8 mouse cellular contexts compared by ENCODE assay signal in the genomic region with DNA sequence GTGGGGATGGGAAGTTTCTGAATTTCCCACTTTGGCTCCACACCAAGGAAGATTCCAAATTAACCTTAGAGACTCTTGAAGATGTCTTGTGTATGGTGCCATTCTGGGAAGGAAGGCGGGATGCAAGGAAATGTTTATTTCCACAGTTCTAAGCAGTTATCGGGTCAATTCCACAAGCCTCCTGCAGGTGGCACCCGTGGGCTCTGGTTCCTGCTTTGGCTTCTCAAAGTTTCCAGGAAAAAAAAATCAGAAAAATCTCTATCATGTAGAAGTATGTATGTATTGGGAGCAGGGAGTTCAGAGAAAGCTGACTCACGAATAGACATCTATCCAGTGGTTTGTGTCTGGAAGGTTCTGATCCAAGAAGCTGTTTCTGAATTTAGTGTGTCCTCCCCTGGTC. TPM values are rescaled to one million over a fixed set of nuclear protein-coding genes. Genes with fewer than 3 reads are reported as not detected.
DNase-seq lines count a peak whose midpoint lies in the region; ATAC-seq lines count a peak whose summit lies in the region.
"Had no signal": no experiment of that assay in that cellular context is flagged by ENCODE, and none has a peak within 500 bp of the region (broad histone marks: within the 10 kb centered on the region; RNA-seq: fewer than 3 reads in every experiment).

No protein-coding gene starts in this region.

- WGBS in intestine, embryonic 14.5 days, result 2% methylated on average over 4 of the region's 4 CpGs
- 1% methylated on average over 4 of the region's 4 CpGs for WGBS in intestine, embryonic 16.5 days
- under 1% methylated on average over 4 of the region's 4 CpGs for WGBS in limb, embryonic 11.5 days

- ATAC-seq in intestine, embryonic 14.5 days (replicated peaks; ENCODE audit: low FRiP score, low TSS enrichment, low read depth), result no peak
- ATAC-seq in intestine, embryonic 16.5 days, result no peak
- ATAC-seq in limb, embryonic 11.5 days (ENCODE audit: insufficient number of reproducible peaks, low FRiP score, low TSS enrichment, low read depth), result no peak

- H3K9me3 ChIP-seq in intestine, embryonic 14.5 days (ENCODE audit: control insufficient read depth, low read length), result no peaks in the 10 kb centered on the region
- H3K9me3 ChIP-seq in intestine, embryonic 16.5 days (ENCODE audit: control insufficient read depth, low read length), result no peaks in the 10 kb centered on the region
- no peaks in the 10 kb centered on the region for H3K9me3 ChIP-seq in limb, embryonic 11.5 days (ENCODE audit: control insufficient read depth, low read length)

- no peak overlapping the region for H3K9ac ChIP-seq in intestine, embryonic 14.5 days (ENCODE audit: low read length)
- no peak overlapping the region for H3K9ac ChIP-seq in intestine, embryonic 16.5 days (ENCODE audit: low read depth, low read length)
- H3K9ac ChIP-seq in limb, embryonic 11.5 days (ENCODE audit: low read length), result no peak overlapping the region

- H3K4me2 ChIP-seq in intestine, embryonic 14.5 days (ENCODE audit: low read length), result no peak overlapping the region
- no peak overlapping the region for H3K4me2 ChIP-seq in intestine, embryonic 16.5 days (ENCODE audit: low read depth, low read length)
- no peak overlapping the region for H3K4me2 ChIP-seq in limb, embryonic 11.5 days (ENCODE audit: low read depth, severe bottlenecking)

- H3K27ac ChIP-seq in intestine, embryonic 14.5 days (ENCODE audit: low read depth), result no peak overlapping the region
- H3K27ac ChIP-seq in intestine, embryonic 16.5 days (ENCODE audit: low read length), result no peak overlapping the region
- H3K27ac ChIP-seq in limb, embryonic 11.5 days (replicated peaks; ENCODE audit: low read depth, low read length), result no peak overlapping the region

- H3K27me3 ChIP-seq in intestine, embryonic 14.5 days (replicated peaks; ENCODE audit: control insufficient read depth, insufficient read depth, low read length), result peaks cover 94% of the 10 kb centered on the region
- H3K27me3 ChIP-seq in intestine, embryonic 16.5 days (replicated peaks; ENCODE audit: control insufficient read depth, insufficient read depth, low read length), result peaks cover 87% of the 10 kb centered on the region
- H3K27me3 ChIP-seq in limb, embryonic 11.5 days (ENCODE audit: control insufficient read depth, insufficient read depth, low read length), result peaks cover 85% of the 10 kb centered on the region

- H3K4me1 ChIP-seq in intestine, embryonic 14.5 days (replicated peaks; ENCODE audit: control insufficient read depth, insufficient read depth, low read length), result no peaks in the 10 kb centered on the region
- no peaks in the 10 kb centered on the region for H3K4me1 ChIP-seq in intestine, embryonic 16.5 days (ENCODE audit: control insufficient read depth, insufficient read depth, low read length)
- no peaks in the 10 kb centered on the region for H3K4me1 ChIP-seq in limb, embryonic 11.5 days (ENCODE audit: control insufficient read depth, insufficient read depth, low read length)

- peak; percentile 84 for DNase-seq in intestine, embryonic 14.5 days (ENCODE audit: low spot score)
- peak; percentile 28 for DNase-seq in urinary bladder, postnatal 14 days (ENCODE audit: low spot score)
- DNase-seq in urinary bladder, postnatal 10 days (ENCODE audit: low spot score), result no peak
- DNase-seq in c-Kit-positive CD71-positive TER-119-positive erythroid progenitor cells, embryonic 14.5 days (ENCODE audit: low spot score), result peak; percentile 16
- DNase-seq in limb, embryonic 11.5 days (ENCODE audit: low spot score), result peak; percentile 78
- no peak for DNase-seq in yolk sac, embryonic 10.5 days (ENCODE audit: low spot score)

- H3K4me3 ChIP-seq in intestine, embryonic 14.5 days (ENCODE audit: low read depth, low read length), result no peak overlapping the region
- no peak overlapping the region for H3K4me3 ChIP-seq in intestine, embryonic 16.5 days (ENCODE audit: low read length)
- no peak overlapping the region for H3K4me3 ChIP-seq in limb, embryonic 11.5 days (ENCODE audit: low read depth, low read length)

- H3K36me3 ChIP-seq in intestine, embryonic 14.5 days (ENCODE audit: control insufficient read depth, insufficient read depth, low read length), result no peaks in the 10 kb centered on the region
- no peaks in the 10 kb centered on the region for H3K36me3 ChIP-seq in intestine, embryonic 16.5 days (ENCODE audit: control insufficient read depth, insufficient read depth, low read length)
- H3K36me3 ChIP-seq in limb, embryonic 11.5 days (ENCODE audit: control insufficient read depth, insufficient read depth, low read length), result no peaks in the 10 kb centered on the region

RNA-seq across cellular contexts. Expression of gene Hmx1, which starts 9.1 kb away (rescaled TPM):
- polyA plus RNA-seq in intestine, embryonic 14.5 days (2014; fragmentation: Nextera tagmentation; extraction: Ambion mirVana), result not detected in 2 replicates
- not detected in 2 replicates for polyA plus RNA-seq in intestine, embryonic 16.5 days (2015; fragmentation: Nextera tagmentation; extraction: Ambion mirVana)
- polyA plus RNA-seq in limb, embryonic 11.5 days (2014; fragmentation: Nextera tagmentation; extraction: Ambion mirVana), result 0.13 and 0.28 TPM in 2 replicates
- polyA plus RNA-seq: lung, embryonic 16.5 days had no signal

Comparison
In these comparisons a context has a peak if more than half of its experiments do, and no peak if none do; other contexts are left out.
1. DNase-seq: peak in intestine, embryonic 14.5 days (single experiment), urinary bladder, postnatal 14 days (single experiment), c-Kit-positive CD71-positive TER-119-positive erythroid progenitor cells, embryonic 14.5 days (single experiment) and limb, embryonic 11.5 days (single experiment); none in urinary bladder, postnatal 10 days (single experiment) and yolk sac, embryonic 10.5 days (single experiment).